Mouse (Mus musculus): ENCODE data around the gene Stpg2.

DNA sequence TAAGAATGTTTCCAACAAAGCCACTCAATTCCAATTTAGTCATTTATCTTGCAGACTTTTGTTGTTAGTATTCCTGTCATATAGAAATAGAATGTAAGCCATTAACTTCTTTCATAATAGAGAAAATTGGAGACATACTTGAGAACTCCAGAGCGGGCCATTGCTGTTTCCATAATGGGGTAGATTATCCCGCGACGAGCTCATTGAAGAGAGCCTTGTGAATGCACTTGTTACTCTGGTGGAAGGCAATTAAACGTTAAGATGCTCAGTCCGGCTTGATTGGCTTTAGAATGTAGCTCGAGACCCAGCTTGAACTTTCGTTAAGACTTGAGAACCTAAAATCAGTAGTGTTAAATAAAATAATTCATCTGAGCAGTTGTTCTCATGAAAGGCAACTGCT is 432.4 kb downstream of the Stpg2 start:
- TF ChIP-seq CTCF (IDR thresholded peaks at IDR 0.05; ENCODE audit: extremely low read depth, insufficient read depth, low read length) (no peak), POLR2A (IDR thresholded peaks at IDR 0.05; ENCODE audit: extremely low read depth, insufficient read depth, low read length) (no peak)

Data from cortical plate, adult 2 months (tissue).